Mouse (Mus musculus) liver, adult 2 months (tissue): ENCODE measurements around the gene Abhd14a.

Experiments used
- CTCF ChIP-seq: fragments of 200-500 bp; IDR thresholded peaks from 2 replicates; pipeline ENCODE4 v1.5.1; 2011; ENCODE audit warnings: low read depth, low read length, control low read depth
- POLR2A ChIP-seq: fragments of 200-500 bp; IDR thresholded peaks from 2 replicates; pipeline ENCODE4 v1.6.1; 2011; ENCODE audit warnings: low read length, control low read depth; ENCODE audit not compliant: insufficient read depth; ENCODE audit errors: extremely low read depth

DNA sequence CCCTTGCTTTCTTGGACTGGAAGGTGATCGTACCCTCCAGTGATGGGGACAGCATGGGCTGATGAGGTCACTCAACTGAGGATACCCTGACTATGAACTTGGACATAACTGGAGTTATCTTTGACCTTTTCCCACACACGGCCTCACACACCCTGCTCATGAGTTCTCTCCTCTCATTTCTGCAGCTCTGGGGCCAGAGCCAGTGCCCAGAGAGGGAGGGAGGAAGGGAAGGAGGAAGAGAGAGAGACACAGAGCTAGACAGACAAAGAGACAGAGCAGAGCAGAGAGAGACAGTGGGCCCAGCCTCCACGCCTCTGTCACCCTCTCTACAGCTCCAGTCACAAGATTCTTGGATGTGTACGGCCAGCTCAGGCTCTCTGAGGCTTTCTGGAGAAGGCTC lies 24.8 kb upstream of the Abhd14a start:
- TF ChIP-seq CTCF (no peak), POLR2A (no peak)
